Mouse (Mus musculus) left cerebral cortex, adult 2 months (tissue): ENCODE data around the gene Dnttip1. TPM values are rescaled to one million over a fixed set of nuclear protein-coding genes. Genes with fewer than 3 reads are reported as not detected.
"Not testable (repeated sequence)": the region's sequence is repeated elsewhere in the genome, so short reads cannot be mapped to it uniquely, and the experiment has no call there.

Experiments
- DNase-seq, 2 experiments: peaks; one replicate each; pipeline ENCODE4 v3.0.0; 2021 to 2022; ENCODE audit warnings: low spot score in 2 of 2, mixed read lengths in 1 of 2; ENCODE audit errors: extremely low spot score in 1 of 2
- H3K27ac ChIP-seq: fragments of 200-600 bp; 2 replicates; pipeline ENCODE4 v1.8.1; 2022
- H3K4me3 ChIP-seq: fragments of 200-600 bp; 2 replicates; pipeline ENCODE4 v1.8.1; 2022
- CTCF ChIP-seq: fragments of 200-600 bp; IDR thresholded peaks from 2 replicates; pipeline ENCODE4 v1.8.1; 2022; ENCODE audit warnings: antibody characterized with exemption, mild to moderate bottlenecking, moderate library complexity
- intact Hi-C: fragments of 180-260 bp; cut with DNase I; formaldehyde crosslinking; loops from one replicate; pipeline ENCODE4 v1.15.1; 2025
- total RNA-seq, 2 experiments: library from RNA; stranded (reverse); gene quantifications; 2 replicates each; pipeline ENCODE4 v1.2.3; 2021

The Dnttip1 gene
- total RNA-seq, 2 experiments from 2014 or later: 37.6 to 37.9 TPM

DNA sequence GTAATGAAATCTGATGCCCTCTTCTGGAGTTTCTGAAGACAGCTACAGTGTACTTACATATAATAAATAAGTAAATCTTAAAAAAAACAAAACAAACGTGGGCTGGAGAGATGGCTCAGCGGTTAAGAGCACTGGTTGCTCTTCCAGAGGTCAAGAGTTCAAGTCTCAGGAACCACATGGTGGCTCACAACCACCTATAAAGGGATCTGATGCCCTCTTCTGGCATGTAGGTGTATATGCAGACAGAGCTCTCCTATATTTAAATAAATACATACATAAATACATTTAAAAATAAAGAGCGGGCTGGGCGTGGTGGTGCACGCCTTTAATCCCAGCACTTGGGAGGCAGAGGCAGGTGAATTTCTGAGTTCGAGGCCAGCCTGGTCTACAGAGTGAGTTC is 52.8 kb downstream of the Dnttip1 start:
- H3K27ac ChIP-seq, DNase-seq, intact Hi-C loops, H3K4me3 ChIP-seq: not testable (repeated sequence)
- TF ChIP-seq CTCF: peak; percentile 44

DNA sequence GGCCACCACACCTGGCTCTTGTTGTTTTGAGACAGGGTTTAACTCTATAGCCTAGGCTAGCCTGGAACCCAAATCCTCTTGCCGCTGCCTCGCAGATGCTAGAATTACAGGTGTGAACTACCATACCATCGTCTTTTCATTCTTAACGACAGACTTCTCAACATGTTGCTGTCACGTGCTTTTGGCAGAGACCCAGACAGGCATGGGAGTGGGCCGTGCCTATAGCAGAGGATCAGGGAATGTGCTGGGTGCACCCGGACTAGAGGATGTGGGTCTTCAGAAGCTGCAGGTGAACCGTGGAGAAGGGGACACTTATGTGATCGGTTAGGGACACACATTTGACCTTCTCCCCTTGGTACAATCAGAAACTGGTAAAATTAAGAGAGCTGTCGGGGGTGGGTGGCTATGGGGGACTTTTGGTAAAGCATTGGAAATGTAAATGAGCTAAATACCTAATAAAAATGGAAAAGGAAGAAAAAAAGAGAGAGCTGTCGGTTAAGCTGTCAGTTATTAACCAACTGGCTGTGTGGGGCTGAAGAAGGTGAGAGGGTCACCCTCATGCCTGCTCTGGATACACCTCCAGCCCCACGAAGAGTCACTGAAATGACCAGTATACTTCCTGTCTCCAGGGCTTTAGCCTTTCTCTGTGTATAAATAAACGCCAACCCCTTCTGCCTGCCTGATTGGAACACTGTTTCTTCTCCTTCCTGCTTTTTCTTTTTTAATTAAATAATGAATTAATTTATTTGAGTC is 54.6 kb downstream of the Dnttip1 start:
- intact Hi-C loops: no loop called here
- TF ChIP-seq CTCF: no peak
- Histone ChIP-seq H3K4me3 (no peak overlapping the region), H3K27ac (no peak overlapping the region)
- DNase-seq: no peak

DNA sequence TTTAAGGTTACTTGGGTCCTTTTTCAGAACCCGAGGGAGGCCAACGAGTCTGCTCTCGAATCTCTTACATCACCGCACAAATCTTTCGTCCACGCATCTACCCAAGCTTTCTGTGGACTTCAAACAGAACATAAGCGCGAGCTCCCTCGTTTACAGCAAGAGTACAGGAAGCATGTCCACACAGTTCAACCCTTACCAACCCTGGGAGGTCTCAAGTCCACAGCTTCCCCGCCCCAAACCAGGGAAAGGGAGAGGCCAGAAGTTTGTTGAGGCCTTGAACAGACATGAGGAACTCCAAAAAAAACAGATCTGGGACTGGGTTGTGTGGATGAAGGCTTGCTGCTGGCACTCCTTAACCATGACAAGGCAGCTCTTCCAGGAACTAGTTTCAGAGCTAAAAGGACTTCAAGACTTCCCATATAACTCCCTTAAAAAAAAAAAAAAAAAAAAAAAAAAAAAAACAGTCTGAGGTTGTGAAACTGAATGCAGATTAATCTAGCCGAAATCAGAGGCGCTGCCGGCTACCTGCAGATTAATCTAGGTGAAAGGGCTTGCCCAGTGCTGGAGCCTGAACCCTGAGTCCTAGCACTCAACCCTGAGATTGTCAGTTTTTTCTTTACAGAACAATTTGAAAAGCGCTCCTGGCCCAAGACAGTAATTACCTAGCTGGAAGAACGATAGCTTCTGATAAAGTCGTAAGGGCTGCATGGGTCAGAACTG is 57.6 kb downstream of the Dnttip1 start:
- DNase-seq: no peak
- intact Hi-C loops: no loop called here
- H3K27ac ChIP-seq: no peak overlapping the region
- no peak for TF ChIP-seq CTCF
- H3K4me3 ChIP-seq: peak overlapping the region; percentile 77

DNA sequence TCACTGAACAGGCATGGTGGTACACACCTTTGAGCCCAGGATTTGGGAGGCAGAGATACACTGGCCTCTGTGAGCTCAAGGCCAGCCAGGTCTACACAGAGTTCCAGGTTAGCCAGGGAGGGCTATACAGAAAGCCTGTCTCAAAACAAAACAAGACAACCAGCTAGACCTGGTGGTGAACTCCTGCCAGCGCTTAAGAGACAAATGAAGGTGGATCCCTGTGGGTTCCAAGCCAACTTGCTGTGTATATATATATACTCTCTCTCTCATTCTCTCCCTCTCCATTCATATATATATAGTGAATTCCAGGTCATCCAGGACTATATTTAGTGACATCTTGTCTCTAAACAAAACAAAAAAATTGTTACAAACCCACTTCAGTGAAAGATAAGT is 58.1 kb downstream of the Dnttip1 start:
- no peak overlapping the region for H3K27ac ChIP-seq
- DNase-seq: no peak
- no peak; the same call in 1 of the 2 replicates for TF ChIP-seq CTCF
- peak overlapping the region; percentile 77 for H3K4me3 ChIP-seq
- intact Hi-C loops: loop anchor here (2.0 kb wide), 1 partner anchor 19 kb away; the partner anchor contains the start of gene Zswim1

DNA sequence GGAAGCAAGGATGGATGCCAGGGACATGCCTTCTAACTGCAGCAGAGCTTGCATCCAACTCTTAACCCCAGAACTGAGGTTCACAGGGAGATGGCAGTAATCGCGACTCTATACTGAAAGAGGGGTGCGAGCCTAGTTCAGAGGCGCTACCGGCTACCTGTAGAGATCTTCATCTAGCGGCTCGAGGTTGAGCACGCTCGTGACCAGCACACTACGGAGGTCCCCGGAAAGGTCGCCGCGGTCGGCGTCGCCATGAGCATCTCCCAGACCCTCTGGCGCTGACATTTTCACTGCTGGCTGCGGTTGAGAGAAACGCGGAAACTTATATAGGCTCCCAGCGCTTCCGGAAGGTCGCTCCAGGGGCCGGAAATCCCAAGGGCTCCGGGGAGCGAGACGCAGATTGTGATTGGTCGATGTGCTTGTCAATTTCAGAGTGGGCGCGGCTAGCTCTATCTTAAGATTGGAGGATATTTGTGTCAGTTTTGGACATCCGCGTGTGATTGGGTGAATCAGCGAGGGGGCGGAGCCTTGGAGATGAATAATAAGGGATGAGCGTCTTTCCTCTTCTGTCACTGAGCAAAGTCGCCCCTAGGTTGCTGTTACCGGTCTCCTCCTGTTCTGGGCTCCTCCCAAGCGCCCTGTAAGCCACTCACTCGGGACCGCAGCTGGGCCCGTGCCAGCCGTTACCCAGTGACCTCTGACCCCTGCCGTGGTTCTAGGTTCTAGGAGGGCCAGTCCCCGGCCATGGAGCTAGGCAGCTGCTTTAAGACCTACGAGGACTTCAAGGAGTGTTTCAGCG is 58.9 kb downstream of the Dnttip1 start, which contains the start of the genes Acot8 and Zswim3:
Gene Acot8, minus strand, starts transcription at position 350 of the 799 bp plus-strand sequence.
Gene Zswim3, plus strand, starts transcription at position 566 of the 799 bp plus-strand sequence.
- intact Hi-C loops: loop anchor here (2.0 kb wide), 1 partner anchor 18 kb away; the partner anchor contains the start of gene Zswim1
- no peak; the same call in 1 of the 2 replicates for TF ChIP-seq CTCF
- H3K27ac ChIP-seq: peak within 1 kb of the TSS; percentile 88
- peak within 1 kb of the TSS; percentile 77 for H3K4me3 ChIP-seq
- peak; percentile 97 to 98 for DNase-seq

DNA sequence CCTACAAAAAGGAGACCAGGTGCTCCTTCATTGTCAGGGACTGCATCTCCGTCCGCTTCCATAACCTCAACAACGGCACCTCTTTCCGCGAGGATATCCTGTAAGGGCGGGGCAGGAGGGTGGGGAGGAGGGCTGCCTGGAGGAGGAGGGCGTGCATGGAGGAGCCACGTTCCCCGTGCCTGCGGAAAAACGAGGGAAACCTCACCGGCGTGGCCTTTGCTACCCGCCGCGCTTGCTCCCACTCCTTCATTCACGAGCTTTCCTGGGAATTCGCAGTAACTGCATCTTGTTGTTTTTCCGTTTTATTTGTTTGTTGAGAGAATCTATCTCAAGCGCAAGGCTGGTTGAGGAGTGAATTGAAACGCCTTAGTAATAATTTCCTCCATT is 59.5 kb downstream of the Dnttip1 start:
- peak overlapping the region; percentile 88 for H3K27ac ChIP-seq
- no peak for TF ChIP-seq CTCF
- H3K4me3 ChIP-seq: peak overlapping the region; percentile 77
- intact Hi-C loops: loop anchor here (2.0 kb wide), 1 partner anchor 17 kb away; the partner anchor contains the start of gene Zswim1
- peak in 1 of 2 experiments; percentile 32 for DNase-seq

DNA sequence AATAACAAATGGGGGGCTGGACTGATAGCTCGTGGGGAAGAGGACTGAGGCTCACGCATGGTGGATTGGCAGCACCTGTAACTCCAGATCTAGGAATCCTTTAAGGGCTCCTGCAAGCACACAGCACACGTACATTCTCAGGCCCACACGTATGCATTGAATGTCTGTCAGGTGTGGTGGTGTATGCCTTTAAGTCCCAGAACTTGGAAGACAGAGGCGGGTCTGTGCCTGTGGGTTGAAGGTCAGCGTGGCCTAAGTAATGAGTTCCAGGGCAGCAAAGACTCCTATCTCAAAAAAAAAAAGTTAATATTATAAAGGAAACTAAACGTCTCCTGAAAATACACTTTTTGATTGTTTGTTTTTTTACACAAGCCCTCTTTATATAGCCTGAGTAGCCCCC is 60.8 kb downstream of the Dnttip1 start:
- Histone ChIP-seq H3K4me3 (no peak overlapping the region), H3K27ac (no peak overlapping the region)
- intact Hi-C loops: no loop called here
- DNase-seq: no peak
- no peak for TF ChIP-seq CTCF

DNA sequence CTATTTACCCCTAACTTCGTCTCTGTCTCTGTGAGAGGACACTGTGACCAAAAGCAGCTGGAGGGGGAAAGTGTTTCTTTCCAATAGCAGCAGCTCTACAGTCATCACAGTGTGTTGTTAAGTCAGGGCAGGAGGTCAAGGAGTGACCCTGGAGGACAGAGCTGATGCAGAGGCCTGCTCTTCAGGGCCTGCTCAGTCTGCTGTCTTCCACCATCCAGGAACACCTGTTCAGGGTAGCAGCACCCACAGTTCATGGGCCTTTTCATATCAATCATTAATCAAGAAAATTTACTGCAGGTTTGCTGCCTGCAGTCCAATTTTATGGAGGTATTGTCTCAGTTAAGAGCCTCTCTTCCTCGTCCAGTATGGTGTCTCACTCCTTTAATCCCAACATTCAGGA is 67.8 kb downstream of the Dnttip1 start:
- TF ChIP-seq CTCF: no peak

DNA sequence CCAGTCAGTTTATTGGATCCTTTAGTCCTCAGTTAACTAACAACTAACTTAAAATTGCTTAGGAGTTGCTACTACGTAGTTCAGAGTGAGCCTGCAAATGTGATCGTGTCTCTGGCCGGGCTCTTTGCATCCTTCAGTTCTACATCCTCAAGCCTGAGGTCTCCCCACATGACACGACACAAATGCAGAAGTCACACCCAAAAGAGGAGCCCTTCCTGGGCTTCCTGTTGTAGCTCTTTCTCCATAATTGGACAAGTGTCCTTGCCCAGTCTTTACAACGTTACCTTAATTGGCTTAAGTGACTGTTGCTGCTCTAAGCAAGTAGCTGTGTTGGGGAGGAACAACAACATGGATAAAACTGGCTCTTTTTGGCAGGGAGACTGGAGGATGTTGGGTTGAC is 69.6 kb downstream of the Dnttip1 start:
- no peak for DNase-seq
- intact Hi-C loops: no loop called here
- TF ChIP-seq CTCF: no peak
- Histone ChIP-seq H3K4me3 (no peak overlapping the region), H3K27ac (no peak overlapping the region)

More for the DNA sequence above, 67.8 kb downstream of the Dnttip1 start:
- DNase-seq: no peak
- Histone ChIP-seq H3K27ac (no peak overlapping the region), H3K4me3 (no peak overlapping the region)
- intact Hi-C loops: no loop called here

DNA sequence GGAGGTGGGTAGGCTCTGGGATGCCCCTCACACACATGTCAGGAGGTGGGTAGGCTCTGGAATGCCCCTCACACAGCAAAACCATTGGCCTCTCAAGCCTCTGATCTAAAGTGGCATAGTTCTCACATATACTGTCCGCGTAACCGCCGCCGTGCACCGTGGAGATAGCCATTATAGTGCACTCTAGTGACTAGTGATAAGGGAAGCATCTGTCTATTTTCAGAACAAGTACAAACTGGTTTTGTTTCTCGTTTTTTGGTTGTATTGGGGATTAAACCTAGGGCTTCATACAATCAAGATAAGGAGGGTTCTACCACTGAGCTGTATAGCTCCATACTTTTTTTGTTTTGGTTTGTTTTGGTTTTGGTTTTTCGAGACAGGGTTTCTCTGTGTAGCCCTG is 70.0 kb downstream of the Dnttip1 start:
- H3K27ac ChIP-seq: no peak overlapping the region
- no peak overlapping the region for H3K4me3 ChIP-seq
- no peak for TF ChIP-seq CTCF
- intact Hi-C loops: no loop called here
- DNase-seq: no peak

DNA sequence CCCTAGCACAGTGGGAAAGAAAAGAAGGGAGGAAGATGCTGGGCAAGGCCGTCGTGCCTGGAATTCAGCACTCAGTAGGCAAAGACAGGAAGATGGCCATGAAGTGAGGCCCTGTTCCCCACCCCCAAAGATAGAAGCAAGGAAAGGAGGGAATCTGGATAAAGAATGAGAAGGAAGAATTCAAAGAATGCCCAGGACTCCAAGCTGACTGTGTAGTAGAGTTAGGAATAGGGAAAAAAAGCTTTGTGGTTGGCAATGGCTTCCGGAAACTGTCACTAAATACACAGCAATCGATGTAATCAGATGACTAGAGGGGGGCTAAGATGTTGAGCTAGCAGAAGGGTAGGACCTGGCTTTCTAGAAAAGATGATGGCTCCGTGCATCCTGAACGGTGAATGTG is 71.4 kb downstream of the Dnttip1 start:
- intact Hi-C loops: no loop called here
- H3K4me3 ChIP-seq: no peak overlapping the region
- H3K27ac ChIP-seq: no peak overlapping the region
- no peak for DNase-seq
- TF ChIP-seq CTCF: no peak
